Mouse (Mus musculus) urinary bladder, postnatal 4 days (tissue): ENCODE measurements around the gene Cep104.

Experiments
- DNase-seq, 2 experiments: peaks; one replicate each; pipeline ENCODE4 v3.0.0; 2021 to 2022; ENCODE audit warnings: low spot score in 2 of 2

Gene Cep104

GRCm38 (mm10) chr4:153974431-153975291, at the start of gene Cep104, which contains the start of gene Dffb:
TSS of gene Cep104 (plus strand) at chr4:153975194.
TSS of gene Dffb (minus strand) at chr4:153975126.
- peak; percentile 92 to 96 for DNase-seq

- DNase-seq: no peak
These were observed 46.2 kb upstream of the Cep104 start for GRCm38 (mm10) chr4:153928772-153929299.

GRCm38 (mm10) chr4:153929425-153929824, 45.6 kb upstream of the Cep104 start:
- no peak for DNase-seq

GRCm38 (mm10) chr4:153929921-153930320, 45.1 kb upstream of the Cep104 start:
- no peak for DNase-seq

- no peak for DNase-seq
These were observed 31.8 kb upstream of the Cep104 start for GRCm38 (mm10) chr4:153943243-153943642.

GRCm38 (mm10) chr4:153944261-153944660, 30.7 kb upstream of the Cep104 start:
- no peak for DNase-seq

- no peak for DNase-seq
These were observed 29.3 kb upstream of the Cep104 start for GRCm38 (mm10) chr4:153945741-153946140.

- no peak for DNase-seq
These were observed 24.6 kb upstream of the Cep104 start for GRCm38 (mm10) chr4:153950372-153950771.

GRCm38 (mm10) chr4:153951150-153951549, 23.8 kb upstream of the Cep104 start:
- no peak for DNase-seq

- no peak for DNase-seq
These were observed 23.3 kb upstream of the Cep104 start for GRCm38 (mm10) chr4:153951692-153952091.

- DNase-seq: no peak
These were observed 19.3 kb upstream of the Cep104 start for GRCm38 (mm10) chr4:153955651-153956050.

- peak; percentile 97 for DNase-seq
These were observed 18.2 kb upstream of the Cep104 start, which contains the start of gene A430005L14Rik for GRCm38 (mm10) chr4:153956569-153957405. TSS of gene A430005L14Rik (plus strand) at chr4:153957237.

GRCm38 (mm10) chr4:153957444-153958250, 17.3 kb upstream of the Cep104 start:
- DNase-seq: no peak

GRCm38 (mm10) chr4:153962631-153963030, 12.4 kb upstream of the Cep104 start:
- DNase-seq: no peak

GRCm38 (mm10) chr4:153966651-153967050, 8.3 kb upstream of the Cep104 start:
- DNase-seq: no peak

- DNase-seq: no peak
These were observed 7.4 kb upstream of the Cep104 start for GRCm38 (mm10) chr4:153967556-153967955.

GRCm38 (mm10) chr4:153968063-153968462, 6.9 kb upstream of the Cep104 start:
- DNase-seq: no peak

- DNase-seq: no peak
These were observed 283 bp downstream of the Cep104 start for GRCm38 (mm10) chr4:153975292-153975662.

- no peak for DNase-seq
These were observed 774 bp downstream of the Cep104 start for GRCm38 (mm10) chr4:153975768-153976167.

- no peak for DNase-seq
These were observed 4.2 kb downstream of the Cep104 start for GRCm38 (mm10) chr4:153979243-153979642.

GRCm38 (mm10) chr4:153980470-153980869, 5.5 kb downstream of the Cep104 start:
- no peak for DNase-seq
